Mouse (Mus musculus): Measurements from ENCODE around the gene Ly6g6d. TPM values are rescaled to one million over a fixed set of nuclear protein-coding genes. Genes with fewer than 3 reads are reported as not detected.
"Not testable (repeated sequence)": the region's sequence is repeated elsewhere in the genome, so short reads cannot be mapped to it uniquely, and the experiment has no call there.

The Ly6g6d gene
- polyA plus RNA-seq (2015; fragmentation: Nextera tagmentation; extraction: Ambion mirVana), result 0.54 and 0.60 TPM in 2 replicates

GRCm38 (mm10) chr17:35077786-35078233 is at the start of gene Ly6g6d:
Ly6g6d (minus strand) TSS chr17:35078065.
- Histone ChIP-seq H3K4me2 (ENCODE audit: low read depth, low read length) (peak within 1 kb of the TSS; percentile 53), H3K4me3 (ENCODE audit: low read depth, low read length) (0 out of 2 replicates have a peak within 1 kb of the TSS, but pooled peaks have one; percentile 12), H3K9me3 (ENCODE audit: low read length) (no peaks in the 10 kb centered on the region), H3K36me3 (replicated peaks; ENCODE audit: insufficient read depth, low read length) (no peaks in the 10 kb centered on the region), H3K9ac (replicated peaks) (peak within 1 kb of the TSS; percentile 22), H3K27ac (ENCODE audit: low read depth) (peak within 1 kb of the TSS; percentile 41; the same call in 1 of the 2 replicates), H3K4me1 (ENCODE audit: insufficient read depth) (peaks cover 14% of the 10 kb centered on the region), H3K27me3 (ENCODE audit: insufficient read depth, low read length) (0 out of 2 replicates have a peak, but pooled peaks cover 4% of the 10 kb centered on the region)
- TF ChIP-seq CTCF (IDR thresholded peaks at IDR 0.05; ENCODE audit: low read depth) (peak; percentile 63), EP300 (IDR thresholded peaks at IDR 0.05; ENCODE audit: low read depth) (no peak)
- 9% methylated on average over 12 of the region's 14 CpGs for WGBS (ENCODE audit: insufficient replicate concordance)
- ATAC-seq, result peak; percentile 42; the same call in 1 of the 2 replicates
- DNase-seq, result peak; percentile 55

- no peaks in the 10 kb centered on the region for H3K9me3 ChIP-seq (ENCODE audit: low read length)
- ATAC-seq, result no peak
- peak overlapping the region; percentile 60 for H3K4me3 ChIP-seq (ENCODE audit: low read depth, low read length)
- no peak for DNase-seq
- peaks cover 24% of the 10 kb centered on the region for H3K36me3 ChIP-seq (replicated peaks; ENCODE audit: insufficient read depth, low read length)
- no peaks in the 10 kb centered on the region for H3K27me3 ChIP-seq (ENCODE audit: insufficient read depth, low read length)
- H3K27ac ChIP-seq (ENCODE audit: low read depth), result peak overlapping the region; percentile 90
- peak overlapping the region; percentile 81 for H3K4me2 ChIP-seq (ENCODE audit: low read depth, low read length)
- WGBS (ENCODE audit: insufficient replicate concordance), result 35% methylated on average over 13 of the region's 13 CpGs
- TF ChIP-seq EP300 (IDR thresholded peaks at IDR 0.05; ENCODE audit: low read depth) (no peak), CTCF (IDR thresholded peaks at IDR 0.05; ENCODE audit: low read depth) (no peak)
- peaks cover 34% of the 10 kb centered on the region for H3K4me1 ChIP-seq (ENCODE audit: insufficient read depth)
- peak overlapping the region; percentile 76 for H3K9ac ChIP-seq (replicated peaks)
Observed at GRCm38 (mm10) chr17:35127017-35127416, 49.2 kb upstream of the Ly6g6d start.

GRCm38 (mm10) chr17:35126206-35126611 is 48.3 kb upstream of the Ly6g6d start, which contains the start of gene D17H6S53E:
D17H6S53E (plus strand) TSS chr17:35126373.
- H3K27me3 ChIP-seq (ENCODE audit: insufficient read depth, low read length), result no peaks in the 10 kb centered on the region
- ATAC-seq, result peak; percentile 48
- H3K36me3 ChIP-seq (replicated peaks; ENCODE audit: insufficient read depth, low read length), result peaks cover 24% of the 10 kb centered on the region
- H3K4me3 ChIP-seq (ENCODE audit: low read depth, low read length), result peak within 1 kb of the TSS; percentile 60
- peak within 1 kb of the TSS; percentile 76 for H3K9ac ChIP-seq (replicated peaks)
- TF ChIP-seq CTCF (IDR thresholded peaks at IDR 0.05; ENCODE audit: low read depth) (no peak), EP300 (IDR thresholded peaks at IDR 0.05; ENCODE audit: low read depth) (no peak)
- H3K4me2 ChIP-seq (ENCODE audit: low read depth, low read length), result peak within 1 kb of the TSS; percentile 81
- peaks cover 34% of the 10 kb centered on the region for H3K4me1 ChIP-seq (ENCODE audit: insufficient read depth)
- peak; percentile 86 for DNase-seq
- WGBS (ENCODE audit: insufficient replicate concordance), result 4% methylated on average over 31 of the region's 36 CpGs
- H3K27ac ChIP-seq (ENCODE audit: low read depth), result peak within 1 kb of the TSS; percentile 90
- no peaks in the 10 kb centered on the region for H3K9me3 ChIP-seq (ENCODE audit: low read length)

GRCm38 (mm10) chr17:35125578-35125977 is 47.7 kb upstream of the Ly6g6d start:
- Histone ChIP-seq H3K36me3 (replicated peaks; ENCODE audit: insufficient read depth, low read length) (peaks cover 23% of the 10 kb centered on the region), H3K4me2 (ENCODE audit: low read depth, low read length) (peak overlapping the region; percentile 81), H3K4me3 (ENCODE audit: low read depth, low read length) (peak overlapping the region; percentile 60), H3K9me3 (ENCODE audit: low read length) (no peaks in the 10 kb centered on the region), H3K4me1 (ENCODE audit: insufficient read depth) (peaks cover 34% of the 10 kb centered on the region), H3K9ac (replicated peaks) (peak overlapping the region; percentile 76), H3K27ac (ENCODE audit: low read depth) (peak overlapping the region; percentile 90), H3K27me3 (ENCODE audit: insufficient read depth, low read length) (no peaks in the 10 kb centered on the region)
- no peak for ATAC-seq
- TF ChIP-seq EP300 (IDR thresholded peaks at IDR 0.05; ENCODE audit: low read depth), result no peak
- no peak for TF ChIP-seq CTCF (IDR thresholded peaks at IDR 0.05; ENCODE audit: low read depth)
- 32% methylated on average over 6 of the region's 6 CpGs for WGBS (ENCODE audit: insufficient replicate concordance)
- DNase-seq, result no peak

GRCm38 (mm10) chr17:35125081-35125480 is 47.2 kb upstream of the Ly6g6d start:
- Histone ChIP-seq H3K4me3 (ENCODE audit: low read depth, low read length) (no peak overlapping the region), H3K9me3 (ENCODE audit: low read length) (no peaks in the 10 kb centered on the region), H3K9ac (replicated peaks) (no peak overlapping the region), H3K4me1 (ENCODE audit: insufficient read depth) (peaks cover 34% of the 10 kb centered on the region), H3K27me3 (ENCODE audit: insufficient read depth, low read length) (no peaks in the 10 kb centered on the region), H3K27ac (ENCODE audit: low read depth) (peak overlapping the region; percentile 90), H3K36me3 (replicated peaks; ENCODE audit: insufficient read depth, low read length) (peaks cover 18% of the 10 kb centered on the region), H3K4me2 (ENCODE audit: low read depth, low read length) (peak overlapping the region; percentile 81)
- no peak for DNase-seq
- no peak for ATAC-seq
- 82% methylated on average over 1 of the region's 1 CpGs for WGBS (ENCODE audit: insufficient replicate concordance)
- TF ChIP-seq CTCF (IDR thresholded peaks at IDR 0.05; ENCODE audit: low read depth) (no peak), EP300 (IDR thresholded peaks at IDR 0.05; ENCODE audit: low read depth) (no peak)

- peaks cover 35% of the 10 kb centered on the region for H3K4me1 ChIP-seq (ENCODE audit: insufficient read depth)
- not testable (repeated sequence) for H3K27me3 ChIP-seq (ENCODE audit: insufficient read depth, low read length); DNase-seq; H3K9ac ChIP-seq (replicated peaks); H3K4me2 ChIP-seq (ENCODE audit: low read depth, low read length); ATAC-seq; H3K27ac ChIP-seq (ENCODE audit: low read depth); H3K9me3 ChIP-seq (ENCODE audit: low read length); H3K4me3 ChIP-seq (ENCODE audit: low read depth, low read length)
- H3K36me3 ChIP-seq (replicated peaks; ENCODE audit: insufficient read depth, low read length), result peaks cover 15% of the 10 kb centered on the region
- 89% methylated on average over 12 of the region's 12 CpGs for WGBS (ENCODE audit: insufficient replicate concordance)
Observed at GRCm38 (mm10) chr17:35124261-35124896, 46.5 kb upstream of the Ly6g6d start.

- not testable (repeated sequence) for DNase-seq; H3K27ac ChIP-seq (ENCODE audit: low read depth); ATAC-seq; H3K9me3 ChIP-seq (ENCODE audit: low read length); H3K27me3 ChIP-seq (ENCODE audit: insufficient read depth, low read length); H3K4me3 ChIP-seq (ENCODE audit: low read depth, low read length); H3K9ac ChIP-seq (replicated peaks); H3K4me2 ChIP-seq (ENCODE audit: low read depth, low read length)
- WGBS (ENCODE audit: insufficient replicate concordance), result 89% methylated on average over 9 of the region's 9 CpGs
- Histone ChIP-seq H3K4me1 (ENCODE audit: insufficient read depth) (peaks cover 32% of the 10 kb centered on the region), H3K36me3 (replicated peaks; ENCODE audit: insufficient read depth, low read length) (peaks cover 19% of the 10 kb centered on the region)
Observed at GRCm38 (mm10) chr17:35123287-35123686, 45.4 kb upstream of the Ly6g6d start.

Measured in liver, postnatal 0 days (tissue).